Mouse (Mus musculus): Measurements from ENCODE around the gene Smok3b.

- no peak for TF ChIP-seq CTCF (conservative IDR thresholded peaks at IDR 0.05; ENCODE audit: low read length)
- TF ChIP-seq NANOG (IDR thresholded peaks at IDR 0.05; ENCODE audit: borderline replicate concordance, low read length), result no peak
These were observed 39.9 kb upstream of the Smok3b start, which contains the start of gene Azgp1 for GRCm38 (mm10) chr5:137981300-137981699.
